Mouse (Mus musculus) heart, adult 8-10 months (tissue): ENCODE measurements around the gene Elavl3. TPM values are rescaled to one million over a fixed set of nuclear protein-coding genes. Genes with fewer than 3 reads are reported as not detected.

ENCODE experiments used
- total RNA-seq, 4 experiments: library from RNA; stranded (reverse); gene quantifications; 2 replicates each; pipeline ENCODE4 v1.2.4; 2022

Elavl3 gene
- total RNA-seq, 4 experiments from 2014 or later: 0.08 to 0.25 (median 0.11) TPM

Other genes starting within 250 kb of the Elavl3 start
- under 1 TPM in 1 of 4 experiments, not detected in 3; 0.38 TPM for gene Angptl8, start 216.5 kb downstream of the Elavl3 start, total RNA-seq
- 10 to 100 TPM; 27.3 to 35.7 (median 30.7) TPM for gene Dock6, start 199.4 kb downstream of the Elavl3 start, total RNA-seq
- 10 to 100 TPM; 13.2 to 16.4 (median 15.4) TPM for gene Rab3d, start 133.8 kb downstream of the Elavl3 start, total RNA-seq
- 1 to 10 TPM; 4.9 to 7.4 (median 5.6) TPM for gene Ccdc159, start 124.6 kb downstream of the Elavl3 start, total RNA-seq
- 10 to 100 TPM; 80.1 to 91.4 (median 86.9) TPM for gene Tmem205, start 124.5 kb downstream of the Elavl3 start, total RNA-seq
- 1 to 10 TPM; 2.1 to 3.8 (median 3.2) TPM for gene Plppr2, start 115.0 kb downstream of the Elavl3 start, total RNA-seq
- gene Swsap1, start 96.3 kb downstream of the Elavl3 start, total RNA-seq: 1 to 10 TPM; 8.5 to 8.9 (median 8.7) TPM
- gene Epor, start 88.5 kb downstream of the Elavl3 start, total RNA-seq: 1 to 10 TPM; 1.6 to 2.9 (median 2.3) TPM
- gene Rgl3, start 62.6 kb downstream of the Elavl3 start, total RNA-seq: 1 to 10 TPM; 4.1 to 5.9 (median 4.3) TPM
- not detected for gene Ccdc151, start 49.4 kb downstream of the Elavl3 start, total RNA-seq
- gene Prkcsh, start 49.2 kb downstream of the Elavl3 start, total RNA-seq: 10 to 100 TPM; 61.9 to 67.3 (median 65.5) TPM
- gene Gm49318, start 19.2 kb upstream of the Elavl3 start, total RNA-seq: under 1 TPM in 1 of 4 experiments, not detected in 3; 0.66 TPM
- 1 to 10 TPM; 3.0 to 5.0 (median 4.7) TPM for gene Zfp653, start 19.4 kb upstream of the Elavl3 start, total RNA-seq
- 100 to 1,000 TPM; 101 to 109 (median 106) TPM for gene Ecsit, start 33.4 kb upstream of the Elavl3 start, total RNA-seq
- 1 to 10 TPM; 3.4 to 8.7 (median 6.1) TPM for gene Cnn1, start 47.2 kb upstream of the Elavl3 start, total RNA-seq
- gene Elof1, start 65.1 kb upstream of the Elavl3 start, total RNA-seq: 10 to 100 TPM; 34.9 to 42.6 (median 39.3) TPM
- 1 to 10 TPM in 3 of 4 experiments, under 1 TPM in 1; 0.98 to 1.6 (median 1.2) TPM for gene Acp5, start 83.7 kb upstream of the Elavl3 start, total RNA-seq
- 10 to 100 TPM; 48.6 to 53.6 (median 50.1) TPM for gene Pigyl, start 104.8 kb upstream of the Elavl3 start, total RNA-seq
- under 1 TPM in 3 of 4 experiments, not detected in 1; 0.09 to 0.16 (median 0.16) TPM for gene Zfp872, start 136.1 kb upstream of the Elavl3 start, total RNA-seq
- gene Zfp809, start 173.7 kb upstream of the Elavl3 start, total RNA-seq: 10 to 100 TPM; 23.0 to 29.1 (median 28.4) TPM
- gene Zfp599, start 207.9 kb upstream of the Elavl3 start, total RNA-seq: under 1 TPM; 0.08 to 0.49 (median 0.22) TPM